Mouse (Mus musculus) left cerebral cortex, adult 9 months (tissue): ENCODE measurements around the gene Nr2f2.

Experiments
- DNase-seq, 2 experiments: peaks; one replicate each; pipeline ENCODE4 v3.0.0; 2022; ENCODE audit warnings: low spot score in 2 of 2

Gene Nr2f2

DNA sequence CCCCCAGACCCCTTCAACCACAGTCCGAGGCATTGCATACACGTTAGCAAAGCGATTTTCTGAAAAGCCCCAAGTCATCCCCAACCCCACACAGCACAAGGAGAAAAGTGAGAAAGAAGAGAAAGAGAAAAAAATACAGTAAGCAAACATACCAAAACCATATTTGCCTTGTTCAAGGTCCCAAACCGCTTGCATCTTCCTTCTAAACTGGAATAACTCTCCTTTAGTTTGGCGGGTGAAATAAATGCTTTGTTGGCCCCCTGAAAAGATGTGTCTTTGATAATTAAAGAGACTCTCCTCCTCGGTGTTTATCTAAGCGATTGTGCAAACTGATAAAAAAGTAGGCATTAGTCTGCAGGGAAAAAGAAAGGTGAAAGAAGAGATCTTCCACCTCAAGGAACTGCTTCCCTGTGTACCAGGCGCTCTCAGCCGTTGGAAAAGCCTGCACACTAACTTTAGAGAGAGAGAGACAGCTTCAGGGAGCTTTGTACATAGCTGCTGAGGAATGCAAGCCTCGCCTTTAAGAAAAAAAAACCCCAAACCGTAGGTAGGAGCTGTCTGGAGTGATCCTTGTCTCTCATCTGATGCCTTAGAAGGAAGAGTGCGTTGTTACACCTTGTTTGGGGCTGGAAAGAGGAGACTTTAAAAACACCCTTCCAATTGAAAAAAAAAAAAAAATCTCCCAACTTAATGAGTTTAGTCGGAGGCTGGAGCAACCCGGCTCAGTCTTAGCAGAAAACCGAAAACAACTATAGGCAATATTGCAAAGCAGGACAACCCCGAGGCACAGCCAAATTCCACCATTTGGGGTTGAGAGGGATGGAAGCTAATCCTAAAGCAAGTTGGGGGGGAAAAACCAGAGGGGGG lies at the start of gene Nr2f2:
Gene Nr2f2 (minus strand): TSS at position 795 of the 867 bp plus-strand sequence.
- DNase-seq, result no peak

DNA sequence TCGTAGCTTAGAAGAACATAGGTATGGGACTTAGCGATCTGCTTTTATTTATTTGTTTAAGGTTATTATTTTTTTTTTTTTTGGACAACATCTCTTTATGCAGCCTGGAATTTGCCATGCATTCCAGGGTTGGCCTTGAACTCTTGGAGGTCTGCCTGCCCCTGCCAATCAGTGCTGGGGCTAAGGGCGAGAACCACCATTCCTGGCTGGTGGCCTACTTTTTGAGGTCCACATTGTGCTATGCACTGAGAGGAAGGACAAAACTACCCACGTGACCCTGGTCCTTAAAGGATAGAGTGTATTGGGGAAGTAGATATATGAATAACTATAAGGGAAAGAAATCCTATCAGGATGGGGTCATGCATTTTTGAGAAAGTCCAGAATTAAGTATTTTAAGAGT lies 47.9 kb upstream of the Nr2f2 start:
- DNase-seq, result no peak

DNA sequence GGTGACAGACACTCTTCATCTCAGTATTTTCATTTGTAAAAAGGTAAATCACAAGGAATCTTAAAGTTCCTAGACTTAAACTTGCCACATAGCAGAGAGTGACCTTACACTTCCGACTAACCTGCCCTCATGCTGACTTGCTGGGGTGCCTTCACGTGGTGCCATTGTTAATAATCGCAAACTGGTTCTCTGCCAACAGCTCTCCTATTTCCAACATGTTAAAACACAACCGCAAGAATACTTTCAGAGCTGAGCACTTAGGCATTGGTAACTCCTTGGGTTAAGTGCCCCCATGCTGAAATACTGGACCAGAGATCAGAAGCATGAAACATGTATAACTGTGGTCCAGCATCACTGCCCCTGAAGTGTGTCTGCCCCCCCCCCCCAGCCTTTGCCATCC lies 47.1 kb upstream of the Nr2f2 start:
- DNase-seq, result no peak

DNA sequence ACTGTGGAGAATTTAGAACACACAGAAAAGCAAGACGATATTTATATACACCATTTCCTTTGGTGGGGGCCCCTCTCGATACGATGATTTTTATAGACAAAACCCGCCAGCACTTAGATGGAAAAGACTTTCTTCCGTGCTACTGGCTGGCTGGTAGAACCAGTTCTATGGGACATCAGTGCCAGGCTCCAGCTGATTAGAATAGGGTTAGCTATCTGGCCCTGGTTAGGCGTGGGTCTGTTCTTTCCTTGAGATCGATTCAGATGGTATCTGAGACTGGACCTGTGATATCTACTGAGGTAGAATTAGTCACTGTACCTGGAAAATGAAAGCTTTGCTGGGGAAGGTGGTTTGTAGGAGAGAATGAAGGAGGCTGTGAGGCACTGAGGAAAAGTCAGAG lies 46.4 kb upstream of the Nr2f2 start:
- no peak for DNase-seq

DNA sequence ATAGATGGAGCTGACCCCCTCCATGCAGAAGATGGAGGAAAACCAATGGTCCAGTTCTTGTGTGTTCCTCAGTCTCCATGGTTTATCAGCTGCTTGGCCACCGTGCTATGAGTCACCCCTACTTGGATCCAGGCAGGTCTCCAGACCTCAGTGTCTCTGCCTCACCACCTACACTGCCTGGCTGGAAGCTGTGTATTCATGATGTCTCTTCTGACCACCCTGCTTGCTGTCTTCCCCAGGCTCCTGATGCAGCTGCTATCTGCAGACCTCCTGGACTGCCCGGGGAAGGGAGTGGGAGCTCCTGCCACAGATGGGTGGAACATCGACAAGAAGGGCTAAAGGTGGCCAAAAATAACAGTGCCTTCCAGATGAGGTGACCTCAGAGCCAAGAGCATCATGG lies 43.8 kb upstream of the Nr2f2 start:
- DNase-seq, result no peak

DNA sequence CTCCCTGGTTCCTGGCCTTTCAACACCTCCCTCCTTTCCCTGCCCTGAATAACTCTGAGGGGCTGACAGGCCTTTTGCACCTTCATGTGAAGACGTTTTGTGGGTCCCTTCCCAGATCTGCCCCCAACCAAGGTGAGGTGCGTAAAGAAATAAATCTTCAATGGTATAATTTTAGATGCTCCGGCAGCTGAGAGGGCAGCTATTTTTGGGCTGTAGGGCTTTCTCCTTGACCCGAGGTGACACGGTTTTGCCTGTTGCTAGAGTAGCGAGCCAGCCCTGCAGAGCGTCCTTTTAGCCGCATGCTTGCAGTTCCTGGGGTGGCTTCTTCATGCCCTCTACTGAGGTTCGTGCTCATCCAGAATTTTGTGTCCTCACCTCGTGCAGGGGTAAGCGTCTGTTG lies 43.4 kb upstream of the Nr2f2 start:
- no peak for DNase-seq

DNA sequence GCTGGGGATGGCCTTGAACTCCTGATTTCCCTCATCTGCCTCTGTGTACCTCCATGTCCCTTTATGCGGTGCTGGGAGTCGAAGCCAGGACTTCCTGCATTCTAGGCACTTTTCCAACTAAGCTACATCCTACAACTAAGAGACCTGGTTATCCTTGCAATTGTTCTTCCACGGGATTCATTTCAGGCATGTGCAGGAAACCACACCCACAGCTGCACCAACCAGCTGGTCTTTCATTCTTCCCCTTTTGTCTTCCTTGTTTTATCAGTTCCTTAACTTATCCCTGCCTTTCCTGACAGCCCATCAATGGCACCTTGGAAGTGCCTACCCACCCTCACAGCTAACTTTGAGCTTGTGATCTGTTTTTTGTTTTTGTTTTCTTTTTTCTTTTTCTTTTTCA lies 42.3 kb upstream of the Nr2f2 start:
- DNase-seq, result no peak

DNA sequence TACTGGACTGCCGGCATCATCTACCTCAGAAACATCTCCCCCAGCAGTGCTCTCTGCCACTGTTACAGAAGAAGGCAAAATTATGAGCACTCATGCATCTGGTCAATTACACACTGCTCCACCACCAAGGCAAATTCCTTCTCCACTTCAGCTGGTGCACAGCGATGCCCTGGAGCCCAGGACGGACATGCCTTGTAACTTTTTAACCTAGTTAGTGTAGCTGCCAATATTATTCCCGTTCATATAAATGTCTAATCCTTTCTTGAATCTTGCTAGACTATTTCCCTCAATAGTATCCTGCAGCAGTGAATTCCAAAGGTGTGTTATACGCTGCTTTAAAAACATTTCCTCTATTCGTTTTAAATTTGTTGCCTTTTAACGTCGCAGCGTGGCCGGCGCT lies 40.6 kb upstream of the Nr2f2 start:
- no peak for DNase-seq

DNA sequence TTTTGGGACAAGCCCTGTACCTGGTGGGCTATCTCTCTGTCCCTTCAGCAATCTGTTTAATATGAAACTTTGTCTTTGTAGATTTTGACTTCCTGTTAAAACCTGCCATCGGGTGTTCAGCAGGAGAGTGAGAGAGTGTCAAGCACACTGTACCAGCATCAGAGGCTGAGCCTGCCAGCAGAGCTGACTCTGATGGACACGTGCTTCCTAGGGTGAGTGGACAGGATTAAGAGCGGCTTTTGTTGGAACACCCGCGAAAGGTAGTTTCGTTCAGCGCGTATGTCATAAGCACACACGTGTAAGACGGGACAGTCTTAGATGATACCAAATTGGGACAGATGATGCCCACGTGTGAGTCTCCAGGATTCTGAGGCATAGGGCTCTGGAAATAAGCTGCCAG lies 40.0 kb upstream of the Nr2f2 start:
- no peak for DNase-seq

DNA sequence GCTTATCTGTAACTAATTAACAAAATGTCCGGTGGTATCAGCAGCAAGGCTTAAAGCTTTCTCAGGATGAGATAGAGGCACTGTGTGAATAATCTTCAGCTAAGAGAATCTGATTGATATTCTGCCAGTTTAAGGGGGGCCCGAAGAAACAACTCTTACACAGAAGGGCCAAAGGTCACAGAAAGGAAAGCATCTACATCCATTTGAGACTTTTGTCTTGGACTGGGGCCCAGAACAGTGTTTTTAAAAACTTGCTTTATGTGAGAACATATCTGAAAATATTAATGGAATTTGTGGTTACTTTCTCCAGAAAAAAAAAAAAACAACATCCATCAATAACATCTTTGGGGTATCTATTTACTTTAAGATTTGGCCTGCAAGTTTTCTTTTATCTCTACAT lies 38.9 kb upstream of the Nr2f2 start:
- DNase-seq, result no peak

DNA sequence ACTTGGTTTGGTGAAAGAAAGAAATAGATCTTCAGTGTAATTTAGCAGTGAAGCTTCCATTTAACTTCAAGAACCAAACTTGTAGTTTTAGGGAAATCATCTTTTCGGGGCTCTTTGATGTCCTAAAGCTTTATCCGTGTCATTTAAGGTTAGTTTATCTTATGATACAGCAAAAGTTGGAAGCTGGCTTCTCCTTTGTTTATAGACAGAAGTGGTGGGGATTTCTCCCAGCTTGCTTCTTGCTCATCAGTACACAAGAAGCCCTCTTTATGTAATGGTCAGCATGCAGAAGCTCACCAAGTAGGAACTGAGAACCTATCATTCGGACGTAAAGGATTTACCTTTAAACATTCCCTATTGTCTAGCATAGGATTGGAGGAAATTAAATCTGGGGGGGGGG lies 16.3 kb upstream of the Nr2f2 start:
- no peak for DNase-seq

DNA sequence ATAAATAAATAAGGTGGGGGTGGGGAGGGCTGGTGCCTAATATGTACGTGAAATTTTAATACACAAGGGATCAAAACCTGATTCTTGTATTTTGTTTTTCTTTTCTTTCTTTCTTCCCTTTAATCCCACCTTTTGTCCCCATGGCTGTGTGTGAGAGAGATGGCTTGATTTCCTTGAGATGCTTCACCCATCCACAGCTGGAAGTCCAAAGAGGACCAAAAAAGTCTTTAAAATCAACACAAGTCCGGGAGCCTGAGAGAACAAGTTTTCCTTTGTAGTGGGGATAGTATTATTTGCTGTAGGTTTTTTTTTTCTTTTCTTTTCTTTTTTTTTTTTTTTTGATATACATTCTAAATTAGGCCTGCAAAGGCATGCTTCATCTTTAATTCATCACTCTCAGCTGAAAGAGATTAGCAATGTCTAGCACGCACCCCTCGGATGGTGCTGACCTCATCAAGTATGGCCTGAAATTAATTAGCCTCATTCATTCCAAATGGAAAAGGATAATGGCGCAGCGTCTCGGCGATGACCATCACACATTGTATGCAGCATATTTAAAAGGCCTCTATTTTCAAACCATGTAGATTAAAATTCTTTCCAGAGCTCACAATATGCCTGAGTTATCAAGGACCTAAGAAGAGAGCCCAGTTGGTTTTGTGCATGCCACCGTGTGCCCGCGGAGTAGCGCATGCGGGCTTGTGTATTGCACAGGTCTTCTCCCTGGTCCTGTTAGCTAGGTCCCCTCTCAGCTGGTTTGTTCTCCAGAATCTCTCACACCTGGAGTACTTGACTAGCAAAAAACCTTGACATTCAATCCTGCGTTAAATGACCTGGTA lies 15.1 kb upstream of the Nr2f2 start:
- DNase-seq, result no peak

DNA sequence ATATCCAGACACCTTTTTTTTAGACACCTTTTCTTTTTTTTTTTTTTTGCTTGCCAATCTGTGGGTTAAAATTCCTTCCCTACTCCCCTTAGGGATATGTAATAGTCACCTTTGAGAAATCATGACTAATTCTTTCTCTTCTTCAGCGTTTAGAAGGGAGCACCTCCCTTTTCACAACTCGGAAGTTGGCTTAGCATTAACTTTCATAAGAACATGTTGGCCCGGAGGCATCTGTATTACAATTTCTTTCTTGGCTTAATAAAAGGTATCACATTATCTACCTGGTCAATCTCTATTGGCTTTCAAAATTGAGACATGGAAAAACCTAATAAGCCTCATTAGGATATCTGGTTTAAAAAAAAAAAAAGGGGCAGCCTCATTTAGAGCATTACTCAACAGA lies 14.4 kb upstream of the Nr2f2 start:
- DNase-seq, result no peak

DNA sequence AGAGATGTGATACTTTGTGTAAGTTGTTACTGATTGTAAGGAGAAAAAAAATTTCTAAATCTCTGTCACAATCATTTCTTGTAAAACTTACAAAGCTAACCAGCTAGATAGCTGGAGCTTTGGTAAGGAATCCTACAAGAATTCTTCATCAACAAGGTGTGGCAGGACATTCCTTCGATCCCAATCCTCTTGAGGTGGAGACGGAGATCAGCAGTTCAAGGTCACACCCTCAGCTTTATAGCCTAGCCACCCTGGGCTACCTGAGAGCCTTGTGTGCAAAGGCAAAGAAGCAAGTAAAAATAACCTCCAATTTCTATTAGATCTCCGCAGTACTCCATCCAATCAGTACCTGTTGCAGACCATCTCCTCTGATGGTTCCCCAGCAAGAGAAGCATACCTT lies 13.7 kb upstream of the Nr2f2 start:
- no peak for DNase-seq

DNA sequence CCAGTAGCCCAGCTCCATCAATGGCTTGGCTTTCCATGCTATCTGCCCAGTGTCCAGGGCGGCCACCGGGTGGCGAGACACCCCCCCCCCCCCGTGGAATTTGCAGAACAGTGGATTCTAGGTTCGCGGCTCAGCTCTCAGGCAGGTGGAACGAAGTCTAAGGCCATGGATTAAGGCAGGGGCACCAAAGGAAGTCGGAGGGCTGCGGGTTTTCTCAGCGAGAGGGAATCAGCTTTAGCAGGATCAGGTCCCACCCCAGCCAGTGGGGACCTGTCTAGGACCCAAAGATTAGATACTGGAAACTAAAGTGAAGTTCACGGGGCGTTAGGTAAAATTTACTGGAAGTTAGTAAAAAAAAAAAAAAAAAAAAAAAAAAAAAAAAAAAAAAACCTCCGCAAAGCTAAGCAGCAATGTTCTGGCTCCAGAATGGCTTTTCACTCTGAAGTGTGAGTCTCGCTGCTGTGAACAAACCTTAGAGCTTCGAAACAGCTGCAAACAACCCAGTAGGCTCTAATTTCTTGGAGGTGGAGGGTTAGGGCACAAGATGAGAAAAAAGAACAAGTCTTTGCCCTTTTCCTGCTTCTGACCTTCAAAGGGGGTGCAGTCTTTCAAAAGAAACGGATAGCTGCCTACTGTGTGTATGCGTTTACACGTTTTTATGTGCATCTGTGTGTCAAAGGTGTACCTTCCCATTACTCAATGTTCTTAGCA lies 4.2 kb upstream of the Nr2f2 start:
- DNase-seq, result no peak

DNA sequence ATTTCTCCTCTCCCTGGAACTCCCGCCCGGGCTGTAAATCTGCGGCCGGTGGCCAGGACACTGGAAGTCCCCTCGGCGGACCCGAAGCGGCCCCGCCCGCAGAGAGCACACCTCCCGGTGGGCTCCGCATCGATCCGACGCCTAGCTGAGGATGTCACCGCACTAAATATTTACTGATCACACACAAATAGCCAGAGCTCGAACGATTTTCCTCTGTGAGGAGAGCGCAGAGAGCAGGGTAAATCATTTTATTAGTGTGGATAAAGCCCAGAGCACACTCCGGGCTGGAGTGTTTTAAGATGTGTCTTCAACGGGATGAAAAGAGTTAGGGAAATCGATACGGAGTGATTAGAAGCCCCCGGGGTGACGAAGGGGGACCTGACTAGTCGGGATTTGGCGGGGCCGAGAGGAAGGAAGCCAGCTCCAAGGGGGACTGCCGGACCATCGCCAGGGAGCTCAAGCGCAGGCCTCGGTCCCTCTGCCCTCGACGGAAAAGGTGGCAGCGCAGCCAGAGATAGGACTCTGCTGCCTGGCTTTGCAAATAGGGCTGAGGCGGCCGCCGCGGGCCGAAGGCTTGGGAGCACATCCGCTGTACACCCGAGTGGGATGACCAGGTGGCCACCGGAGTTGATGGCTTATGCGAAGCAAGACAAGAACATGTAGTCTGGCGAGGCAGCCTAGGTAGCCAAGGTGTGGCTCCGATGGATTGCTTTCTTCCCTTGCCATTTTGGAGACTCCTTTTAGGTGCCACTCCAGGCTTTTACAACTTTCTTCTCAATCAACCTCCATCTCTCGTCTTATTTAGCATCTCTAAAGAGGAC lies 3.4 kb upstream of the Nr2f2 start:
- DNase-seq, result no peak

DNA sequence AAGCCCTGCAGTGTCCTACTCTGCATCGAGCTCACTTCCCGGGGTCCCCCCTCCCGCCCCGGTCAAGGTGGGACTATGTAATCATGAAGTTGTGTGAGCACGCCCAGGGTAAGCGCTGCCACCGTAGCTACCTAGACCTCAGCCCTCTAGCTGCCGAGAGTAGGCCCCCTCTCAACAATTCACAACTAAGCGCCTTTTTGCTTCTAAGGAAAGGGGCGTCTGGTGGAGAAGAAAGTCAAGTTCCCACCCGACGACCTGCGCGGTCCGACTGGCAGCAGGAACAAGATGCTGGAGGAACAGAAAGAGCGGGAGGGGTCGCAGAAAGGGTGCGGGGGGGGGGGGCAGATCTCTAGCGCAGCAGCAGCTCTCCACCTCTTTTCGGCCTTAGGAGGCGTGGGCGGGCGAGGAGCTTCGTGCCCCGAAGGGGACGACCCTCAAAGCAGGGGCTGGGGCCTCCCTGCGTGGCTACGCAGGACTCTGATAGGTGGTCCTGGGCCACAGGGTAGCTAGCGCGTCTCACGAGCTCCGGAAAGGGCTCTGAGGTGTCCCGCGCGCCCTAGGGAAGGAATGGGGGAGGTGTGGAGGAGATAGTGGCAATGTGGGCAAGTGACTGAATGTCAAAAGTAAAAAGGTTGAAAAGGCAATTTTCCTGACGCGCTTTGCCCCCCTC lies 2.7 kb upstream of the Nr2f2 start:
- DNase-seq, result no peak

DNA sequence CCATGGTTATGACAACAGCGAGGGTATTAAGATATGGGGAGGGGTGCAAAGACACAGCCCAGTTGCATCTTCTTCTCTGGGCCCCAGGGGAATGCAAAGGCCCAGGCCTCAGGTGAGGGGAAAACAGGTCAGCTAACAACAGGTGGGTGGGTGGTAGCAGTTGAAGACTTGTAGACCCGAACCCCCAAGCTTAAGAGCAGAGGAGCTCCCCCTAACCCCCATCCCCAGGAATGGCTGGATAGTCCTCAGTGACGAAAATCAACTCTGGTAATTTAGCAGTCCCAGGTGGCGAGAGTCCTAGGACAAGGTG lies 2.2 kb upstream of the Nr2f2 start:
- DNase-seq, result no peak

DNA sequence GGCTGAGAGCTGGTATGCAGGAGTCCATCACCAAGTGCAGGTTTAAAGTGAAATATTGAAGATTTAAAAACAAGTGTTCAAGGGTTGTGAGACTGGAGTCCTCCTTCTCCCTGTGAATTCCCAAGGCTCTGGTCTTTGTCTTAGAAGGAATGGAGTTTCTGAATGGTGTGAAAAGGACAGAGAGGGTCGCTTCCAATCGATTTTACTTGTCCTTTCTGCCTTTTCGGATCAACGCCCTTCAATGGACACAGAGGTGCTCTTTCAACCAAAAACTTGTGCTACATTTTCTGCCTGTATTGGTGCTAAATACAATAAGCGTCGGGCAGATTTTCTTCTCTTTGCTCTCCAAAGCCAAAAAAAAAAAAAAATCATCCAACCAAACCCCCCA lies 1.7 kb upstream of the Nr2f2 start:
- no peak for DNase-seq

DNA sequence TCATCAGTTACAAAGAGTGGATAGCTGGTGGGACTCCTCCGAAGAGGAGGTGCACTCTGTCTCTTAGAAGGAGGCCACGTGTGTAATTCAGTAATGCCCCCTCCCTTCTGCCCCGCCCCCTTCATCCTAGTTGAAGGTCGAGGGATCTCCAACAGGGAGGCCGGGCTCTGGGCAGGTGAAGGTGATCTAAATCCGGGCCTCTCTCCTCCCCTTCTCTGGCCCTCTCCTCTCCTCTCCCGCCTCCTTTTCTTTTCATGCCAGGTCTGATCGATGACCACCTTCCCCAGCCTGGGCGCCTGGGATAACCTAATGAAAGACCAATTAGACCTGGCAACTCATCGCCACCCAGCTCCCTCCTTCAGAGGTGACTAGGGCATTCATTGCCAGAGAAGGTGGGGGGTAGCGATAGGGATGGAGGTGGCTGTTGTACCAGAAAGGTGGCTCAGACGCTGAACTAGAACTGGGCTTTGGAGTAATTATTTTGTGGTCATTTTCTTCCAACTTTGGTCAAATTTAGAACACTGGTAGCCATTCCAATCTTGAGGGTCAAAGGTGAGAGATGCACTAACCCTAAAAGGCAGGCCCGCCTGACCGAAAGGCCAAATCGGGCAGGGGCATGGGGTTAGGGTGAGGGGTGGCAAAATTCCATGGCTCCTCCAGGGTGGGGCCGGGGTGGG lies 1.2 kb upstream of the Nr2f2 start:
- DNase-seq, result peak in 1 of 2 experiments; percentile 2

DNA sequence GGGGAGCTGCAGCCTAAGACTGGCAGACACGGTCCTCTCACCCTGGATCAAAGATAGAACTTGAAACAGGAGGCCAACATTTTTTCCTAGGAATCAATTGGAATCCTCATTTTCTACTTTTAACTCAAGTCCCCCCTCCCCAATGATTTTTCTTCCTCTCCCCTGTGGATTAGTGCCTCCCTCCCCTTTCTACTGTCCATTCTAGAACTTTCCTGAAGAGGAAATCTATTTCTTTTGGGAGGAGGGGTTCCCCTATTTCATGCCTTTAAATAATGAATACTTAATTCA lies 217 bp upstream of the Nr2f2 start:
- no peak for DNase-seq
